Mouse (Mus musculus): Measurements from ENCODE around the gene Nr1d2. TPM values are rescaled to one million over a fixed set of nuclear protein-coding genes. Genes with fewer than 3 reads are reported as not detected.

Gene Nr1d2
- 4.0 and 4.1 TPM in 2 replicates for polyA plus RNA-seq (2014; fragmentation: Nextera tagmentation; extraction: Ambion mirVana)

GRCm38 (mm10) chr14:18238750-18239731 is at the start of gene Nr1d2:
Gene Nr1d2, minus strand, starts transcription at chr14:18239127.
- Histone ChIP-seq H3K27ac (ENCODE audit: low read depth, low read length) (peak within 1 kb of the TSS; percentile 73), H3K27me3 (replicated peaks; ENCODE audit: control insufficient read depth, insufficient read depth, low read length) (no peaks in the 10 kb centered on the region), H3K4me2 (peak within 1 kb of the TSS; percentile 95), H3K9ac (ENCODE audit: low read depth, low read length) (peak within 1 kb of the TSS; percentile 70), H3K4me3 (ENCODE audit: low read depth, low read length) (peak within 1 kb of the TSS; percentile 77), H3K36me3 (ENCODE audit: control insufficient read depth, insufficient read depth, low read length) (no peaks in the 10 kb centered on the region), H3K4me1 (replicated peaks; ENCODE audit: control insufficient read depth, insufficient read depth, low read length) (no peaks in the 10 kb centered on the region; the same call in 1 of the 2 replicates), H3K9me3 (ENCODE audit: control insufficient read depth, low read length) (no peaks in the 10 kb centered on the region)
- peak; percentile 86 for ATAC-seq (replicated peaks; ENCODE audit: low FRiP score)
- under 1% methylated on average over 58 of the region's 66 CpGs for WGBS
- peak; percentile 97 for DNase-seq (ENCODE audit: low spot score)

- H3K4me2 ChIP-seq = no peak overlapping the region
- H3K4me3 ChIP-seq (ENCODE audit: low read depth, low read length) = no peak overlapping the region
- WGBS = 80% methylated on average over 2 of the region's 2 CpGs
- ATAC-seq (replicated peaks; ENCODE audit: low FRiP score) (no peak), DNase-seq (ENCODE audit: low spot score) (no peak)
- H3K9ac ChIP-seq (ENCODE audit: low read depth, low read length) = no peak overlapping the region
- no peak overlapping the region for H3K27ac ChIP-seq (ENCODE audit: low read depth, low read length)
- no peaks in the 10 kb centered on the region for H3K27me3 ChIP-seq (replicated peaks; ENCODE audit: control insufficient read depth, insufficient read depth, low read length)
- no peaks in the 10 kb centered on the region for H3K4me1 ChIP-seq (replicated peaks; ENCODE audit: control insufficient read depth, insufficient read depth, low read length)
- H3K36me3 ChIP-seq (ENCODE audit: control insufficient read depth, insufficient read depth, low read length) = no peaks in the 10 kb centered on the region
- no peaks in the 10 kb centered on the region for H3K9me3 ChIP-seq (ENCODE audit: control insufficient read depth, low read length)
These were observed 48.5 kb upstream of the Nr1d2 start for GRCm38 (mm10) chr14:18287391-18287790.

GRCm38 (mm10) chr14:18286441-18286840 is 47.5 kb upstream of the Nr1d2 start:
- Histone ChIP-seq H3K9ac (ENCODE audit: low read depth, low read length) (no peak overlapping the region), H3K27ac (ENCODE audit: low read depth, low read length) (no peak overlapping the region), H3K36me3 (ENCODE audit: control insufficient read depth, insufficient read depth, low read length) (0 out of 2 replicates have a peak, but pooled peaks cover 2% of the 10 kb centered on the region), H3K4me3 (ENCODE audit: low read depth, low read length) (no peak overlapping the region), H3K27me3 (replicated peaks; ENCODE audit: control insufficient read depth, insufficient read depth, low read length) (no peaks in the 10 kb centered on the region), H3K9me3 (ENCODE audit: control insufficient read depth, low read length) (no peaks in the 10 kb centered on the region), H3K4me1 (replicated peaks; ENCODE audit: control insufficient read depth, insufficient read depth, low read length) (no peaks in the 10 kb centered on the region), H3K4me2 (no peak overlapping the region)
- DNase-seq (ENCODE audit: low spot score) = no peak
- WGBS = 91% methylated on average over 2 of the region's 2 CpGs
- ATAC-seq (replicated peaks; ENCODE audit: low FRiP score) = no peak

- DNase-seq (ENCODE audit: low spot score) = no peak
- no peak overlapping the region for H3K27ac ChIP-seq (ENCODE audit: low read depth, low read length)
- no peak for ATAC-seq (replicated peaks; ENCODE audit: low FRiP score)
- no peaks in the 10 kb centered on the region for H3K27me3 ChIP-seq (replicated peaks; ENCODE audit: control insufficient read depth, insufficient read depth, low read length)
- H3K4me1 ChIP-seq (replicated peaks; ENCODE audit: control insufficient read depth, insufficient read depth, low read length) = no peaks in the 10 kb centered on the region
- H3K4me2 ChIP-seq = no peak overlapping the region
- H3K4me3 ChIP-seq (ENCODE audit: low read depth, low read length) = no peak overlapping the region
- 0 out of 2 replicates have a peak, but pooled peaks cover 2% of the 10 kb centered on the region for H3K36me3 ChIP-seq (ENCODE audit: control insufficient read depth, insufficient read depth, low read length)
- H3K9me3 ChIP-seq (ENCODE audit: control insufficient read depth, low read length) = no peaks in the 10 kb centered on the region
- no peak overlapping the region for H3K9ac ChIP-seq (ENCODE audit: low read depth, low read length)
- WGBS = 88% methylated on average over 3 of the region's 3 CpGs
These were observed 46.5 kb upstream of the Nr1d2 start for GRCm38 (mm10) chr14:18285476-18285875.

GRCm38 (mm10) chr14:18284581-18284980 is 45.7 kb upstream of the Nr1d2 start:
- Histone ChIP-seq H3K4me1 (replicated peaks; ENCODE audit: control insufficient read depth, insufficient read depth, low read length) (no peaks in the 10 kb centered on the region), H3K4me3 (ENCODE audit: low read depth, low read length) (no peak overlapping the region), H3K27me3 (replicated peaks; ENCODE audit: control insufficient read depth, insufficient read depth, low read length) (no peaks in the 10 kb centered on the region), H3K27ac (ENCODE audit: low read depth, low read length) (no peak overlapping the region), H3K4me2 (no peak overlapping the region), H3K36me3 (ENCODE audit: control insufficient read depth, insufficient read depth, low read length) (peaks cover 6% of the 10 kb centered on the region; the same call in 1 of the 2 replicates), H3K9me3 (ENCODE audit: control insufficient read depth, low read length) (no peaks in the 10 kb centered on the region), H3K9ac (ENCODE audit: low read depth, low read length) (no peak overlapping the region)
- ATAC-seq (replicated peaks; ENCODE audit: low FRiP score) (no peak; the same call in 1 of the 2 replicates), DNase-seq (ENCODE audit: low spot score) (no peak)
- WGBS = 89% methylated on average over 2 of the region's 2 CpGs

GRCm38 (mm10) chr14:18280375-18280774 is 41.4 kb upstream of the Nr1d2 start:
- 87% methylated on average over 5 of the region's 5 CpGs for WGBS
- no peak overlapping the region for H3K4me3 ChIP-seq (ENCODE audit: low read depth, low read length)
- H3K27ac ChIP-seq (ENCODE audit: low read depth, low read length) = no peak overlapping the region
- H3K9me3 ChIP-seq (ENCODE audit: control insufficient read depth, low read length) = no peaks in the 10 kb centered on the region
- no peaks in the 10 kb centered on the region for H3K27me3 ChIP-seq (replicated peaks; ENCODE audit: control insufficient read depth, insufficient read depth, low read length)
- no peak overlapping the region for H3K4me2 ChIP-seq
- DNase-seq (ENCODE audit: low spot score) = no peak
- no peak overlapping the region for H3K9ac ChIP-seq (ENCODE audit: low read depth, low read length)
- no peak for ATAC-seq (replicated peaks; ENCODE audit: low FRiP score)
- H3K36me3 ChIP-seq (ENCODE audit: control insufficient read depth, insufficient read depth, low read length) = peaks cover 26% of the 10 kb centered on the region
- H3K4me1 ChIP-seq (replicated peaks; ENCODE audit: control insufficient read depth, insufficient read depth, low read length) = no peaks in the 10 kb centered on the region

GRCm38 (mm10) chr14:18274526-18274925 is 35.6 kb upstream of the Nr1d2 start:
- H3K9ac ChIP-seq (ENCODE audit: low read depth, low read length) = no peak overlapping the region
- no peaks in the 10 kb centered on the region for H3K9me3 ChIP-seq (ENCODE audit: control insufficient read depth, low read length)
- no peaks in the 10 kb centered on the region for H3K27me3 ChIP-seq (replicated peaks; ENCODE audit: control insufficient read depth, insufficient read depth, low read length)
- H3K4me3 ChIP-seq (ENCODE audit: low read depth, low read length) = no peak overlapping the region
- 0 out of 2 replicates have a peak, but pooled peaks cover 2% of the 10 kb centered on the region for H3K4me1 ChIP-seq (replicated peaks; ENCODE audit: control insufficient read depth, insufficient read depth, low read length)
- DNase-seq (ENCODE audit: low spot score) = no peak
- no peak for ATAC-seq (replicated peaks; ENCODE audit: low FRiP score)
- no peak overlapping the region for H3K4me2 ChIP-seq
- peaks cover 24% of the 10 kb centered on the region for H3K36me3 ChIP-seq (ENCODE audit: control insufficient read depth, insufficient read depth, low read length)
- no peak overlapping the region for H3K27ac ChIP-seq (ENCODE audit: low read depth, low read length)
- 92% methylated on average over 1 of the region's 1 CpGs for WGBS

GRCm38 (mm10) chr14:18271666-18272065 is 32.7 kb upstream of the Nr1d2 start:
- DNase-seq (ENCODE audit: low spot score) (no peak), ATAC-seq (replicated peaks; ENCODE audit: low FRiP score) (no peak)
- peak overlapping the region; percentile 38; the same call in 1 of the 2 replicates for H3K27ac ChIP-seq (ENCODE audit: low read depth, low read length)
- H3K27me3 ChIP-seq (replicated peaks; ENCODE audit: control insufficient read depth, insufficient read depth, low read length) = no peaks in the 10 kb centered on the region
- H3K4me3 ChIP-seq (ENCODE audit: low read depth, low read length) = peak overlapping the region; percentile 95
- WGBS = 7% methylated on average over 7 of the region's 7 CpGs
- H3K9me3 ChIP-seq (ENCODE audit: control insufficient read depth, low read length) = no peaks in the 10 kb centered on the region
- H3K4me1 ChIP-seq (replicated peaks; ENCODE audit: control insufficient read depth, insufficient read depth, low read length) = 0 out of 2 replicates have a peak, but pooled peaks cover 2% of the 10 kb centered on the region
- peaks cover 20% of the 10 kb centered on the region for H3K36me3 ChIP-seq (ENCODE audit: control insufficient read depth, insufficient read depth, low read length)
- H3K9ac ChIP-seq (ENCODE audit: low read depth, low read length) = peak overlapping the region; percentile 69
- peak overlapping the region; percentile 71 for H3K4me2 ChIP-seq

Measured in liver, embryonic 11.5 days (tissue).